Mouse (Mus musculus): ENCODE data around the gene Gfpt1. TPM values are rescaled to one million over a fixed set of nuclear protein-coding genes. Genes with fewer than 3 reads are reported as not detected.
"Not testable (repeated sequence)": the region's sequence is repeated elsewhere in the genome, so short reads cannot be mapped to it uniquely, and the experiment has no call there.

Gfpt1 gene
- polyA plus RNA-seq, 1 experiment from 2014 or later = 19.0 TPM

DNA sequence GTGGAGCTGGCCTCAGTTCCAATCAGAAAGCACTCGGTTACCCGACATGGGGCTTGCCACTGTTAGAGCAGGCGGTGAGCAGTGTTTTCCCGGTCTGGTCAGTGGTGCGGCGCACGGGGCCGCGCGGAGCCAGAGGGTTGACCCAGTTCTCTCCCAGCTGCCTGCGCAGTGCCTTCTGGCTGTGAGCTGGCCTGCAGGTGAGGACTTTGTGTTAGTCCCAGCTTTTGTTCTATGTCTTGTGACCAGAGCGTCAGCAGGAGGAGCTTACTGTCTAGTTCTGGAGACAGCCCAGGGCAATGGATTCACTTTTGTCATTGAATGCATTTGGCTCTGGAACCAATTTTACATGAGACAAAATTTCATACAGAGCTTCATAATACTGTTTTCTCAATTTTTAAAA lies 20.9 kb upstream of the Gfpt1 start:
- Histone ChIP-seq H3K4me2 (no peak overlapping the region), H3K9ac (no peak overlapping the region), H3K4me3 (no peak overlapping the region), H3K4me1 (replicated peaks) (no peaks in the 10 kb centered on the region), H3K36me3 (peaks cover 87% of the 10 kb centered on the region), H3K27ac (no peak overlapping the region), H3K9me3 (no peaks in the 10 kb centered on the region), H3K27me3 (no peaks in the 10 kb centered on the region)
- no peak for ATAC-seq (ENCODE audit: low FRiP score)
- WGBS = 98% methylated on average over 12 of the region's 12 CpGs

DNA sequence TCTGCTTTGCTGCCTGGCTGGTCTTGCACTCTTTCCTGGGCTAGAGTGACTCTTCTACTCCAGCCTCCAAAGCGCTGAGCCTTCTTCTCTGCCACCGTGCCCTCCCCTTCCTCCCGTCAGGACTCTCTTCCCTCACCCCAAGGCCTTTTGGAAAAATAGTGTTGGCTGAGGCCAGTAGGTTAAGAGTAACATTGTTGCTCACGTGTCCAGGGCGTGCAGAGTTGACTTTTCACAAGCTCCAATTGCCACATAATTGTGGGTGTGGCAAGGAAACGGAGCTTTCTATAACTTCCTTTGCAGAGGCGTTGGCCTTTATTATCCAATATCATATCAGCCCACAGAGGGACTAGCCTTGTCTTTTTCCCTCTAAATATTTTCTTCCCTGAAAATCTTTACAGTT lies 15.7 kb upstream of the Gfpt1 start:
- no peak overlapping the region for H3K9ac ChIP-seq
- H3K4me2 ChIP-seq = no peak overlapping the region
- no peak overlapping the region for H3K27ac ChIP-seq
- H3K9me3 ChIP-seq = no peaks in the 10 kb centered on the region
- no peak for ATAC-seq (ENCODE audit: low FRiP score)
- no peak overlapping the region for H3K4me3 ChIP-seq
- H3K4me1 ChIP-seq (replicated peaks) = no peaks in the 10 kb centered on the region
- no peaks in the 10 kb centered on the region for H3K27me3 ChIP-seq
- H3K36me3 ChIP-seq = peaks cover 76% of the 10 kb centered on the region
- WGBS = 91% methylated on average over 7 of the region's 7 CpGs

DNA sequence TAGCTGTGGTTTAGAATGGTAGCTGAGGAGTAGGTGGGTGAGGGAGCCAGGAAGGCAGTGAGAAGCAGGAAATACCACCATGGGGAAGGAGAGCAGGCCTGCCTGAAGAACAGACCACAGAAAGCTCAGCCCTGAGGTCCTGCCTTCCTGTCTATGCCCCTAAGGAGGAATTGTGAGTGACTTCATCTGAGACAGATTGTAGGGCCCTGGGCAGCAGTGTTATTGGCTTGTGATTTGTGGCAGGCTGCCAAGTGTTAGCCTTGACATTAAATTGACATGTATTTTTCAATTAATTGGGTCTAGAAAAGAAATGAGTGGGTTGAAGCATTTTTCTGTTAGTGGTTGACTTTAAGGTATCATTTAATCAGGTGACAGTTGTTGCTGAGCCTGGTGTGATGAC lies 13.8 kb upstream of the Gfpt1 start:
- no peaks in the 10 kb centered on the region for H3K27me3 ChIP-seq
- no peaks in the 10 kb centered on the region for H3K4me1 ChIP-seq (replicated peaks)
- no peak overlapping the region for H3K27ac ChIP-seq
- H3K4me3 ChIP-seq = no peak overlapping the region
- H3K4me2 ChIP-seq = no peak overlapping the region
- no peaks in the 10 kb centered on the region for H3K9me3 ChIP-seq
- ATAC-seq (ENCODE audit: low FRiP score) = no peak
- peaks cover 69% of the 10 kb centered on the region for H3K36me3 ChIP-seq
- no peak overlapping the region for H3K9ac ChIP-seq

DNA sequence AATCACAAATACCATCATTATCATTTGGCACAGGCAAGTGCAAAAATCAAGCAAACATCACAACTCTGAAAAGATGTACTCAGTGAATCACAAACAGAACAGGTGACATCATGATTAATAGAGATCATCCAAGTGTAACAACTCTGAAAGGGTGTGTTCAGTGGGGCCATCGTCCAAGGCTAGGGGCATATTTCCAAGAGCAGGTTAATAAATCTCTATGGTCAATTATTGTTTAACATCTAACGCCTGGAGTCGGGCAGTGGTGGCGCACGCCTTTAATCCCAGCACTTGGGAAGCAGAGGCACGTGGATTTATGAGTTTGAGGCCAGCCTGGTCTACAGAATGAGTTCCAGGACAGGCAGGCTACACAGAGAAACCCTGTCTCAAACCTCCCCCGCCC lies 11.3 kb upstream of the Gfpt1 start:
- not testable (repeated sequence) for H3K4me2 ChIP-seq; H3K4me1 ChIP-seq (replicated peaks); H3K4me3 ChIP-seq; H3K9ac ChIP-seq; H3K27me3 ChIP-seq; H3K27ac ChIP-seq; H3K9me3 ChIP-seq; ATAC-seq (ENCODE audit: low FRiP score)
- H3K36me3 ChIP-seq = peaks cover 46% of the 10 kb centered on the region
- 90% methylated on average over 7 of the region's 7 CpGs for WGBS

DNA sequence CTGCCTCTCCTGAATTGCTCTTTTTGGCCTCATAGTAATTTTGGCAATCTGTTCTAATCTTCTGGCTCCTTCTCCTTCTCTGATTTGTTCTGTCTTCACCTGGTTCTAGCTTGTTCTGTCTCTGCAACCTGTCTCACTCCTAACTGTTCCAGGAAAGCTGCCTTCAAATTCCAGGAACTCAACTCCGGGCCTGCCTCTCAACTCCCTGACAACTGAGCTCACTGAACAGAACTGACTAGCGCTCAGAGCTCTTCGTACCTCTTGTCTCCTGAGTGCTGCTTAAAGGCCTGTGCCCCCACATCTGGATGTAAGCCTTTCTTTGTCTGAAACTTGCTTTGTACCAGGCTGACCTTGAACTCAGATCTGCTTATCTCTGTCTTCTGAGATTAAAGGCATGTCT lies 10.2 kb upstream of the Gfpt1 start:
- Histone ChIP-seq H3K27me3 (no peaks in the 10 kb centered on the region), H3K4me3 (no peak overlapping the region), H3K9me3 (peaks cover 3% of the 10 kb centered on the region; the same call in 1 of the 2 replicates), H3K4me1 (replicated peaks) (no peaks in the 10 kb centered on the region), H3K27ac (no peak overlapping the region), H3K9ac (no peak overlapping the region), H3K4me2 (no peak overlapping the region), H3K36me3 (peaks cover 37% of the 10 kb centered on the region)
- WGBS = 90% methylated on average over 3 of the region's 3 CpGs
- ATAC-seq (ENCODE audit: low FRiP score) = no peak

DNA sequence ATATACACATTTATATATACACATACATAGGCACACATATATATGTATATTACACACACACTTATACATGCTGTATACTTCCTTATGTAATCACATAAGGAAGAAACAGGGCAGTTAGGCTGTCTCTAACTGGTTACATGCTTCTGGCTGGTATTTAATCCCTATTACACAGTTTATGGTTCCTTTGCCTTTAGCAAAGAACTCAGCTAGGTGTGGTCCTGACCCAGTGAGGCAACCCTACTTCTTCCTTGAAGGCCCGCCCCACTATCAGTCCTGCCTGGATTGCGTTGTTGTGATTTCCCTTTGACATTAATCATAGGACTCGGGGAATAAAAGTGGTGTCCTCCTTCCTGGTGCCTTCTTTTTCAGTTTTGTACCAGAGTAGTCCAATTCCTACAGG lies 8.3 kb upstream of the Gfpt1 start:
- Histone ChIP-seq H3K9ac (no peak overlapping the region), H3K4me3 (no peak overlapping the region), H3K36me3 (peaks cover 19% of the 10 kb centered on the region), H3K4me2 (no peak overlapping the region), H3K27me3 (no peaks in the 10 kb centered on the region), H3K4me1 (replicated peaks) (no peaks in the 10 kb centered on the region), H3K27ac (no peak overlapping the region), H3K9me3 (peaks cover 3% of the 10 kb centered on the region; the same call in 1 of the 2 replicates)
- 95% methylated on average over 3 of the region's 3 CpGs for WGBS
- ATAC-seq (ENCODE audit: low FRiP score) = no peak

DNA sequence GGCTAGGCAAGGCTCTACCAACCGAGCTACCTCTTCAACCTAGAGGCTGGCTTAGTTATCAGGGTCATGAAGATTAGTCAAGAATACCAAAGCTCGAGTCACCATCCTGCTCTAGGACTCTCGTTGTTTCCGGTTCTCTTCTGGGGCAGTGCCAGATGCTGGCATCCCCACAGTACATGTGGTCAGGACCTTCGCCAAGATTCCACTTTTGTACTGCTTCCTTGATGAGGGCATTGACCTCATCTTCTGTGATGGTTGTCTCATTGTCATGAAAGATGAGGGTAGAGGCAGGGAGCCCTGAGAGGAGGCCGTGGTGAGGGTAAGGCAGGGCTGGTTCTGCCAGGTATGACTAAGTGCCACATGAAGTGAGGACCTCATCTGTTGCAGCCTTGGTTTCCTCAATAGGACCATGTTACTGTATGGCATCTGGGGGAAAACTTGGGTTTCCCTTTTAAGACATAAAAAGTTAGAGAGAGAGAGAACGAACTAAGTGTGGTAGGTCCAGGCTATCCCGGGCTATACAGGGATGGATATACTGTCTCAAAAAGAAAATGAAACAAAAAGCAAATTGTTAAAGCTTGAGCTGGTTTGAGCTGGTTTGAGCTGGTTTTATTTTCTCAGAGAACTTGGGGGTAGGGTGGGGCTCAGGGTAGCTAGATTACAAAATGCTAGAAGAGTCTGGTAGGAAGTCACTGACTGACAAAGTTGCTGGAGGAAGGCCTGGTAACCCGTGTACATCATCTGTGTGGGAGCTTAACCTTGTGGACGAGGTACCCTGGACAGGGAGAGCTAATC lies 4.6 kb upstream of the Gfpt1 start:
- Histone ChIP-seq H3K4me1 (replicated peaks) (peaks cover 7% of the 10 kb centered on the region; the same call in 1 of the 2 replicates), H3K4me2 (no peak overlapping the region), H3K4me3 (no peak overlapping the region), H3K9ac (no peak overlapping the region), H3K9me3 (peaks cover 3% of the 10 kb centered on the region; the same call in 1 of the 2 replicates), H3K27ac (no peak overlapping the region), H3K27me3 (no peaks in the 10 kb centered on the region), H3K36me3 (no peaks in the 10 kb centered on the region)
- no peak for ATAC-seq (ENCODE audit: low FRiP score)
- 90% methylated on average over 10 of the region's 10 CpGs for WGBS

DNA sequence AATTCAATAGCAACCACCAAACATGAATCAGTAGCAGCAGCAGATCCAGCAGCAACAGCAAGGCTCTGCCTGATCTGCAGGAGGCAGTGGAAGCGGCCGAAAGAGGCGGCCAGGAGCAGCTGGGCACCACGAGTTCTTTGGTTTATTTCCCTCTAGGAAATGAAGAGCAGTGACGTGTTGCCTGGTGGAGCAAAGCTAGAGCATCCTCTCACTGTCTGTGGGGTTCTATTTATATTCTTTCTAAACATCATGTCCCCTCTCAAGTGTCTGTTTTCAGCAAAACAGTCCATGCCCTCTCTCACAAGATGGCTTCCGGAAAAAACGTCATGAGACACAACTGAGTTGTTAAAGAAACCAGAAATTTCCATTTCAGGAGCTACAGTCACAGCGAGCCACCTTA lies 3.5 kb upstream of the Gfpt1 start:
- 93% methylated on average over 8 of the region's 8 CpGs for WGBS
- Histone ChIP-seq H3K27ac (no peak overlapping the region), H3K27me3 (no peaks in the 10 kb centered on the region), H3K9me3 (peaks cover 3% of the 10 kb centered on the region; the same call in 1 of the 2 replicates), H3K4me1 (replicated peaks) (peaks cover 16% of the 10 kb centered on the region), H3K4me3 (no peak overlapping the region), H3K36me3 (no peaks in the 10 kb centered on the region), H3K4me2 (no peak overlapping the region), H3K9ac (no peak overlapping the region)
- ATAC-seq (ENCODE audit: low FRiP score) = no peak

DNA sequence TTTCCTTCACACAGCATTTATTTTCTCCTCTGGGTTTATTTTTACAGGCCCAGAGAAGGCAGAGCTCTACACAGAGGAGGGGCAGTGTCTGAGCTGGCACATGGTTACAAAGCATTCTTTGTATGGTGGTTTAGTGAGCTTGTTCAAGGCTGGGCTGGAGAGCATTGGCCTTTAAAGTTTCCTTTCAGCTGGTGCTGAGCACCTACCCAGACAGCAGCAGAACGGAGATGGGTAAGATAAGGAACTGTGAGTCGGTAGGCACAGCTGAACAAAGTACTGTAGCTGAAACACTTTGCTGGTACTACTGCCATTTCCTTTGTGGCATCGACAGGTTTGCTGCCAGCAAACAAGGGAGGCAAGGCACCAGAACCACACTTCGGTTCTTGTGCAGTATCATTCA lies 1.7 kb upstream of the Gfpt1 start:
- Histone ChIP-seq H3K4me2 (no peak overlapping the region), H3K27me3 (no peaks in the 10 kb centered on the region), H3K4me1 (replicated peaks) (peaks cover 24% of the 10 kb centered on the region), H3K9ac (no peak overlapping the region), H3K4me3 (no peak overlapping the region), H3K36me3 (no peaks in the 10 kb centered on the region), H3K9me3 (peaks cover 3% of the 10 kb centered on the region; the same call in 1 of the 2 replicates), H3K27ac (peak overlapping the region; percentile 56)
- WGBS = 88% methylated on average over 4 of the region's 4 CpGs
- no peak for ATAC-seq (ENCODE audit: low FRiP score)

DNA sequence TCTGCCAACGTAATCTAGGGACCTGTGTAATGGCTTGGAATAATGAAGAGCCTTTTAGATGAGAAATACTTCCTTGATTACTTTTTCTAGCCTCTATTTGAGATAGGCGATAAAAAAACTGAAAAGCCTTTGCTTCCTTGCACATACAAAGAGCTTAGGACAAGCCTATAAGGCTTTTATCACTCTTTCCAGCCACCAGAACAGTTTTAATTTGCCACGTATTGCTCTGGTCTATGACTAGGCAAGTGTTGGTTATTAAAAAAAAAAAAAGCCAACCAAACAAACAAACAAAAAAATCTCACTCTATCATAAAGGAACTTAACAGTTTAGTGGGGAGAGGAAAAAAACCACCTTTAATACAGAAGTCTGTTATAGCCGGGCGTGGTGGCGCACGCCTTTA lies 1.2 kb upstream of the Gfpt1 start:
- Histone ChIP-seq H3K36me3 (no peaks in the 10 kb centered on the region), H3K4me2 (peak overlapping the region; percentile 64), H3K27me3 (no peaks in the 10 kb centered on the region), H3K9me3 (peaks cover 3% of the 10 kb centered on the region; the same call in 1 of the 2 replicates), H3K27ac (peak overlapping the region; percentile 56; the same call in 1 of the 2 replicates), H3K9ac (no peak overlapping the region), H3K4me3 (peak overlapping the region; percentile 91), H3K4me1 (replicated peaks) (peaks cover 28% of the 10 kb centered on the region)
- 86% methylated on average over 7 of the region's 7 CpGs for WGBS
- ATAC-seq (ENCODE audit: low FRiP score) = no peak

DNA sequence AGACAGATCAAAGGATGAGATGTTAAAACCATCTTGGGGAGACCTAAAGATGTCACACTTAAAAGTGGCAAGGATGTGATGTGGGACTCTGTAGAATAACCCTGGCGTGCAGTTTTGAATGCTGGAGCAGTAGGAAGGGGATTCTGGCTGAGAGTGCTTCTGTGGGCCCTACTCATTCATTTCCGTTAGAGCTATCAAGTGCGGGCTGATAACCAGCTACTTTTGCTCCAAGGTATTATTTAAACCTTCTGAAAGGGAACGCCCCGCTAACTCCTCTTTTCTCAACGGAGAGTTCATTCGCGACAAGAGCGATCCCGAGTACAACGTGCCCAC lies 676 bp upstream of the Gfpt1 start:
- ATAC-seq (ENCODE audit: low FRiP score) = 0 out of 2 replicates have a peak, but pooled peaks have one; percentile 4
- Histone ChIP-seq H3K4me1 (replicated peaks) (peaks cover 28% of the 10 kb centered on the region), H3K9ac (peak overlapping the region; percentile 97), H3K36me3 (no peaks in the 10 kb centered on the region), H3K27ac (peak overlapping the region; percentile 97), H3K4me3 (peak overlapping the region; percentile 91), H3K4me2 (peak overlapping the region; percentile 64), H3K9me3 (peaks cover 1% of the 10 kb centered on the region; the same call in 1 of the 2 replicates), H3K27me3 (no peaks in the 10 kb centered on the region)
- 1% methylated on average over 11 of the region's 11 CpGs for WGBS

DNA sequence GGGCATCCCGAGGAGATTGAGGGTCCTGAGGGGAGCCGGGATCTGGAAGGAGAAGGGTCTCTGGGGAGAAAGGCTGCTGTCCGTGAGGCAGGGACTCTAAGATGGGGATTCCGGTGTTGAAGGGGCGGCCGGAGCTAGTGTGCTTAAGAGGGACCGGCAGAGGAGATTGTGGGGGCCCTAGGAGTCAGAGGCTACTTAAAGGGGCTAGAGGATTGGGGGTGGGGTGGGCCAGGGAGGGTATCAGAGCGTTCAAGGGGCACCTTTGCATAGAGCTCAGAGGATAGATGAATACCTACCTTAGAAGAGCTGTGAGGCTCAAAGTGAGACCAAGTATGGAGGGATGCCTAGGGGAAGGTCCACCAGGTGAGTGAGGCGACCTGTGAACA lies 478 bp downstream of the Gfpt1 start:
- H3K27me3 ChIP-seq = no peaks in the 10 kb centered on the region
- 1% methylated on average over 9 of the region's 9 CpGs for WGBS
- ATAC-seq (ENCODE audit: low FRiP score) = peak; percentile 61

DNA sequence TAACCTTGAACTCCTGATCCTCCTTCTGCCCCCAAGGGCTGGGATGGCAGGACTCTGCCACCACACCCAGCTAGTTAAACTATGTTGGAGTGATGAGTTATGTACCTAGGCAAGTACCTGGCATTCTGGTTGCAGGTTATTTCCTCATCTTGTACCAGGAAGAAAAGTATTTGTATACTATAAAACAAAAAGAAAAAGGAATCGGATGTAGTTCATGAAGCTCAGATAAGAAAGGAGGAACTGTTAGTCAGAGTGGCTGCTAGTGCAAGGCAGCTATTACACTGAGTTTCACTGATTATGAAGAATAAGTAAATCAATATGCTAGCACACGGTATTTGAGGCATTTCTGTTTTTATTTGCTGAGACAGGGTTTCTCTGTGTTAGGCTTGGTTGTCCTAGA lies 2.2 kb downstream of the Gfpt1 start:
- no peak for ATAC-seq (ENCODE audit: low FRiP score)
- WGBS = 91% methylated on average over 2 of the region's 2 CpGs
- peaks cover 12% of the 10 kb centered on the region for H3K36me3 ChIP-seq
- H3K9ac ChIP-seq = peak overlapping the region; percentile 5; the same call in 1 of the 2 replicates
- peaks cover 28% of the 10 kb centered on the region for H3K4me1 ChIP-seq (replicated peaks)
- no peaks in the 10 kb centered on the region for H3K27me3 ChIP-seq
- no peak overlapping the region; the same call in 1 of the 2 replicates for H3K4me2 ChIP-seq
- no peak overlapping the region for H3K4me3 ChIP-seq
- no peaks in the 10 kb centered on the region for H3K9me3 ChIP-seq
- no peak overlapping the region for H3K27ac ChIP-seq

More for the DNA sequence above, 478 bp downstream of the Gfpt1 start:
- Histone ChIP-seq H3K4me1 (replicated peaks) (peaks cover 28% of the 10 kb centered on the region), H3K9ac (peak overlapping the region; percentile 97), H3K27ac (peak overlapping the region; percentile 97), H3K9me3 (no peaks in the 10 kb centered on the region), H3K4me3 (peak overlapping the region; percentile 91), H3K36me3 (peaks cover 5% of the 10 kb centered on the region), H3K4me2 (peak overlapping the region; percentile 64)

Measured in hindbrain, embryonic 13.5 days (tissue).